Mouse (Mus musculus) common myeloid progenitor, adult 5-6 weeks (primary cell): ENCODE data around the gene Ccl8. TPM values are rescaled to one million over a fixed set of nuclear protein-coding genes. Genes with fewer than 3 reads are reported as not detected.

Experiments used
- ATAC-seq: replicated peaks from 2 replicates; pipeline ENCODE4 v1.8.0; 2016; ENCODE audit warnings: low read depth, mild to moderate bottlenecking, moderate TSS enrichment, inconsistent platforms; ENCODE audit not compliant: poor library complexity, severe bottlenecking
- total RNA-seq: library from RNA; stranded (forward); fragments of 200-1000, 187-1606 nt; gene quantifications from 2 replicates; pipeline ENCODE4 v1.2.3, GENCODE M21; 2017

Ccl8 gene
- not detected in 2 replicates for total RNA-seq

DNA sequence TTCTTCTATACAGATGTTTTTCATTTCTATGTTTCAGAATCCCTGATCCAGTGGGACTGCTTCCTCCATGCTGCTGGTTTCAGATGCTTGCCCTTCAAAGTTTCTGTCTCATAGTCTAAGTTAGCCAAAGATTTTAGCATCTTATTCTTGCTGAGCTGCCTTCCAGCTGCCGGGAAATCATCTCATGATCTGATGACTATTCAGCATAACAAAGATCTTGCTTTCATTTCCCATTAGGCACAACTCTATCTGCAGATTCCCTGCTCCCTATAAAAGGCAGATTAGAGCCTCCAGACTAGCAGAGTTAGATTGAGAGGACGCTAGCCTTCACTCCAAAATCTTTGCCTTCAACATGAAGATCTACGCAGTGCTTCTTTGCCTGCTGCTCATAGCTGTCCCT lies at the start of gene Ccl8:
Gene Ccl8, plus strand, starts transcription at position 301 of the 400 bp plus-strand sequence.
- ATAC-seq = no peak

DNA sequence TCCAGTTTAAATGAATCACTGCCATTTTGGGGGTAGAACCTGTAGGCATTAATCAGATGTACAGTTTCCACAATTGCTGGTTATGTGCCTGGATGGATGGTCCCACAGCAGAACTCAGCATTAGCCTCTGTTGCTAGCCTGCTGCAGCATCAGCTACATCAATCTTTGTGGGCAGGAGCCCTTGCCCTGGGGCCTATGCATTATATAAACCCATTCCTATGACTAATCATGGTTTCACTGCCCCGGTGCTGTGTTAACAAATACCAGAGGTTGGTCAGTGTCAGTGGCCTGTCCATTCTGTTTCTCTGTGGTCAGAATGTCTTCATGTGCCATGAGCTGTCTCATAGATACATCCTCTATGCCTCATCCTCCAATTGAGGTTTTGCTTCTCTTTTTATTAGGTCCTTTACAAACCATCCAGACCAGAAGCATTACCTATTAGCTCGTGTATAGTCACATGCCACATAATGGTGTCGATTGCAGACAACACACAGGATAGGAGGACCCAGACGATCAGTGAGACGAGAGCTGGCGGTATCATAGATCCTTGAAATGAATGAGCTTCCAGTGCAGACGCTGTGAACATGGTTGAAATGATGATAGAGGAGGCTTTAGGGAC lies 47.9 kb upstream of the Ccl8 start:
- no peak for ATAC-seq

DNA sequence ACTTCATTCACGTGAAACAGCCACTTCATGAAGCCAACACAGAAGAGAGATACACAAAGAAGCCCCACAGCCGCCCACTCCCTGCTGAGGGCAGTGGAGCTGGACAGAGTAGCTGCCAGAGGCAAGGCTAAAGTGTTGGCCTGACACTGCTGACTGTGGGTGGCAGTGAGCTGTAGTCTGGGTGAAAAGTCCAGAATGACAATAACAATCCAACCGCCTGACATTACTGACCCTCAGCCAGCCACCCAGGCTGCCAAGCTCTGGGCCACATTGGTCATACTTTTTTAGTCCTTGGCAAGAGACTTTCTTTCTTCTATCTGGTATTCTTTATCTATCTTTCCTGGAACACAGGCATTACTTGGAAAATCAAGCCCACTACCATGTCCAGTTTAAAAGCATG lies 43.9 kb upstream of the Ccl8 start:
- no peak for ATAC-seq

DNA sequence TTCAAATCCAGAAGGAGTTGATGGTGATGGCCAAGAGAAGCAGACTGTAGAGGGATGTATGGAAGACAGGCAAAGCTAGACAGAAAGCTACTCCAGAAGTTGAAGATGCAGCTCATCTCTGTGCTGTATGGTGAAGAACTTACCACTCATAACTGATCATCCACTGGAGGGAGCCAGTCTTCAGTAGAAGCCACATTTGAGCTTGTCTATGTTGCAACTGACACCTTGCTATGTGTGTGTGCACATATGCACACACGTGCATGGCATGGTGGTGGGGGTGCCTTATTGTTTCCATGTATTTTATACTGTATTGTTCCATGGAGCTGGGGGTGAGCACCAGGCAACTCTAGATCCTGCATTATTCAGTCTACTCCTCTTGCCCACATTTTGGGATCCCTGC lies 42.6 kb upstream of the Ccl8 start:
- ATAC-seq = no peak

DNA sequence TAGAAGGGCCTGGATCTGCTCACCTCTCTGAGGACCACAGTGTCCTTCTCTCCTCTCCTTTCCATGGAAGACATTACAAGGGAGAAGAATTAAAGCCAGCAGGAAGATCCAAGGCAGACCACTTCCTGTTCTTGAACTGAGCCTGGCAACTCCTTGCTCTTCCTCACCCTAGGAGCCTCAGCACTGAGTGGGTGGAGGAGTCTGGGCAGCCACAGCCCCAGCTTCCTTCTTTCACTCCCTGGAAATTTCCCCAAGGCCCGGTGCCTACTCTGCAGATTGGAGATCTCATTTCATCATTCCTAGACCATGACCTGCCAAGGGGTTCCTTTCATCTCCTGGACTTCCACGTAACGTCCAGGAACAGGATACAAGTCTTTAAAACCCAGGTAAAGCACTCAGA lies 42.0 kb upstream of the Ccl8 start:
- ATAC-seq = no peak

DNA sequence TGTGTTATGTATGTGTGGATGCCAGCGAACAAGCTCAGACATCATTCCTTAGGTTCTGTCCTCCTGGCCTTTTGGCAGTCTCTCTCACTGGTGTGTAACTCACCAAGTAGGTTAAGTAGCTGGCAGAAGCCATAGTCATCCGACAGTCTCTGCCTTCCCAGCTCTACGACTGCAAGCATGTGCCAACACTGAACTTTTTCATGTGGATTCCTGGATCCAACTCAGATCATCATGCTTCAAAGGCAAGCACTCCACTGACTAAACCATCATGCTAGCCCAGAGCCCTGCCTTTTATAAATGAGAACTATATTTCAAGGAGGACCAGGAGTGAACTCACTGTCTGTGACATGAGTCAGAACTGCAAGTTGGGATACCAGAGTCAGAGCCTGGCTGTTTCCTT lies 41.3 kb upstream of the Ccl8 start:
- no peak for ATAC-seq

DNA sequence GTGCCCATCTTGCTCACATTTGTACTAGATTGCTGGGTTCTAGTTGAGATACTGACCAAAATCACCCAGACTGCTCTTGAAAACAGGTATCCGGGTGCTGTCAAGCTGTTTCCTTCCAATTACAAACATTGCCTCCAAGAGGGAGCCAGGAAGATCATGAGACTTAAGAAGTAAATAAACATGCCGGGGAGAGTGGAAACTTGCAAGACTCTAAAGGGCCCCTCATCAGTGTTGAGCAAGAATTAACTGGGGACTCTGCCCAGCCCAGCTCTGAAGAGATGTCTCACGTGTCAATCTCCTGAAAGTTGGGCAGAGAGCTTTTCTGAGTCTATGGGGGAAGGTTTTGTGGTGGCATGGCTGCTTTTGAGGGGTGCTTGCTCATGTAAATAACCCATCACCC lies 38.0 kb upstream of the Ccl8 start:
- ATAC-seq = no peak

DNA sequence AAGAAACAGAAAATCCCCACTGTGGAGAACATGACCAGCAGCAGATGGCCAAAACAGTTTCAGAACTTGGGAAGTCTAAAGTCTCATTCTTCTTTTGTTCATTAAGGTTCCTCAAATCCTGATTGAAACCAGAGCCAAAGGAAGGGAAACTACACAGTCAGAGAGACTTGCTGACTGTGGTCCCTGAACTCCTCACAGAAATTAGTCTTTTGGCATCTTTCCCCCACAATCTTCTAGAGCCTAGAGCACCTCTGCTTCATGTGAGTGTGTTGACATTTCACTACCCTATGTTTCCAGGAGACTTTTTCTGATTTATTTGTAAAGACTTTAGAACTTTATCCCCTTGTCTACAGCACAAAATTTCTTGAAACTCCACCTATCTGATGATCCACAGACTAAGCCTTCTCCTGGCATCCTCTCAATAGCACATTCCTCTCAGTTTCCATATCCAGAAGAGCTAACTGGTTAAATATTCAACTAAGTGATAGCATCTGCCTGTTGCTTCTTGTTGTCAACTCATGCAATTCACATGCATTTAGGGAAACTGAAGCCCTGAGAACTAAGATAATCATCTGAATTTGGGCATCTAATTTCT lies 36.8 kb upstream of the Ccl8 start:
- ATAC-seq = no peak

DNA sequence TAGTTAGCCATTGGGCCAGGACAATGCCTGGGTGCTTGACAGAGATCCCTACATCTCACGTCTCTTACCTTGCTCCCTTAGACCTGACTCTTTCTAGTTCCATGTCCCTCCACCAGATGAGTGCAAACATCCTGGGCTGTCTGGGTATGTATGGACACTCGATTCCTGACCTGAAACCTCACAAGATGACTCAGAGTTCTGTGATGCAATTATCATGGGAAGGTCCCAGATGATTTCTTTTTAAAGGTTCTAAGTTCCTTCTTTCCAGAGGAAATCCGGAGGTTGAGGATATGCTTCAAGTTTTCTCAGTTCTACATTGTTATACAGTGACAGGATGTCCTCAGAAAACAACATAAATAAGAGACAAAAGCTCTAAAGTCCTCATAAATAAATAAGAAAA lies 34.1 kb upstream of the Ccl8 start:
- no peak for ATAC-seq

DNA sequence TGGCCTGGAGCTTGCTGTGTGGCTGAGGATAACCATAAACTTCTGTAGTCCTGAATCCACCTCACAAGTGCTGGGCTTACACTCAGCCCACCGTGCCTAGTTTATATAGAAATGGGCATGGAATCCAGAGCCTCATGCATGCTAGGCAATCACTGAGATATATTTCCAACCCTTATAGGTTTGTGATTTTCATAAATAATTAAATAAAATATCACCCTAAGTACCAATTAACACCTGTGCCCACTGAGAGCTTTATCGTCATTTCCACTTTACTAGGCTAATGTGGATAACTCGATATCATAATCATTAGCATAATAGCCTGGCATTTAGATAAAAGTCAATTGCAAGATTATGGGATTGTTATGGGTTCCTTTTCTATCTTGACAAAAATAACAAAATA lies 30.6 kb upstream of the Ccl8 start:
- ATAC-seq = no peak

DNA sequence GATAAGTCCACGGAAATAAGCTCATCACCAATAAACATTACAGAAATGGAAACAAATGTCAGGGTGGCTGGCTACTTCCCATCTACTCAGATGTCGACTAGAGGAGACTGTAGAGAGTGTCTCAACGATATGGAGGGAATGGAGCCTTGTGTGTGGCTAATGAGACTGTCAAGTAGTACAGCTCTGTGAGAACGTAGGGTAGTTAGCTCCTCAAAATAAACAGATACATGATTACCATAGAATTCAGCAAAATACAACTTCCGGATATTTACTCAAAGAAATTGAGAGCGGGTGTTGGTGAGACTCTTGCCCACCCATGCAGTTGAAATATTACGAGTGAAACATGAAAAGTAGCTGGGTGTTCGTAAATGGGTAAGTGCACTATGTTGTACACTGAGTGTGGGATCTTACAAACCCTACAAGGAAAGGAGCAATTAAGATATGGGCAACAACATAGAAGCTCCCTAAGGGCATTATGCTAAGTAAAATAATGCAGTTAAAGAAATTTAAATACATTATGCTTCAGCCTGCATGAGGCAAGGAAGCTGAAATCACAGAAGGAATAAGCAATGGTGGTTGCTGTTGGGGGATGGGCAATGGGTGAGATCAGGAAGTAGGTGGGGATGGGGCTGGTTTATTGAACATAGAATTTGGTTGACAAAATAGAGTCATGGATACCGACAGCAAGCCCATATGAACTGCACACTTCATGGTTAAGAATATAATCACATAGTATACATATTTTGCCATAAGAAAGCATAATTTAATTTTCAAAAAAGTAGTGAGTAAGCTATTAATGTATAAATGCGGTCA lies 15.3 kb upstream of the Ccl8 start:
- no peak for ATAC-seq

DNA sequence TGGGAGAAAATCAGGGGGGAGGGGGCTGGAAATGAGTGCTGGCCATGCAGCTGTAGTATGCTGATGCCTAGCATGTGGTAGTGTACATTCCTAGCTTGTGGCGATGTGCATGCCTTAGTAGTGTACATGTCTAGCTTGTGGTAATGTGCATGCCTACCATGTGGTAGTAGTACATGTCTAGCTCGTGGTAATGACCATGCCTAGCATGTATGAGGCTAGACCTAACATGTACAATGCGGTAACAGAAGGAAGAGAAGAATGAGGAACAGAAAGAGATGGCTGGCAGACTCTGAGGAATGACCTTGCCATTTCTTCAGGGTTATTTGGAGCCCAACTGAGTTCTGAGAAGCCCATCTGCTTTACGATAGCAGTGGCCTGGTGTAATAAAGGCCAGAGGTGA lies 13.9 kb upstream of the Ccl8 start:
- ATAC-seq = peak; percentile 15; the same call in 1 of the 2 replicates

DNA sequence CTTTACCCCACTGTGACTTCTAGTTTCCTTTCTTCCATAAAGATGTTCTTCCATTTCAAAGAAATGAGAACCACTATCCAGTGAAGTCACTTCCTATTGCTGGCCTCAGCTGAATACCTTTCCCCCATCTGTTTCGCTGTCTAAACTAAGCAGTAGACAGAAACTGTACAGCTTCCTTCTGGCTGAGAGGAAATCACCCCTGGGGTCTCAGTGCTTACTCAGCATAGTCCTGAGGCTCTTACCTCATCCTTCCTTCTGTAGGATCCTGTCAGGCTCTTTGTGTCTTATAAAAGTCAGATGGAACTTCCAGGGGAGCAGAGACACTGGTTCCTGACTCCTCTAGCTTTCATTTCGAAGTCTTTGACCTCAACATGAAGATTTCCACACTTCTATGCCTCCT lies 13.5 kb upstream of the Ccl8 start, which contains the start of gene Ccl12:
Gene Ccl12, plus strand, starts transcription at position 317 of the 400 bp plus-strand sequence.
- peak; percentile 42; the same call in 1 of the 2 replicates for ATAC-seq

DNA sequence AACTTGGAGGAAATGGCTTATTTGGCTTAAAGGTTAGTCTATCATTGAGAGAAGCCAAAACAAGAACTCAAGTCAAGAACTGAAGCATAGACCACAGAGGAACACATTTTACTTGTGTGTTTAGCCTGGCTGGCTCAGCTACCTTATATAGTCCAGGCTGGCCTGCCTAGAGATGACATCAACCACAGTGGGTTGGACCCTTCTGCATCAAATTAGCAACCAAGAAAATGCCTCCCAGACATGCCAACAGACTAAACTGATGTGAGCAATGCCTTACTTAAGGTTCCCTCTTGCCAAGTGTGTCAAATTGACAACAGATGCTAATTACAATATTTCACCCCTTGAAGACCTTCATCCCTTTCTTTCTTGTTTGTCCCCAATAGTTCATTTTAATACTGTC lies 5.4 kb upstream of the Ccl8 start:
- no peak for ATAC-seq

DNA sequence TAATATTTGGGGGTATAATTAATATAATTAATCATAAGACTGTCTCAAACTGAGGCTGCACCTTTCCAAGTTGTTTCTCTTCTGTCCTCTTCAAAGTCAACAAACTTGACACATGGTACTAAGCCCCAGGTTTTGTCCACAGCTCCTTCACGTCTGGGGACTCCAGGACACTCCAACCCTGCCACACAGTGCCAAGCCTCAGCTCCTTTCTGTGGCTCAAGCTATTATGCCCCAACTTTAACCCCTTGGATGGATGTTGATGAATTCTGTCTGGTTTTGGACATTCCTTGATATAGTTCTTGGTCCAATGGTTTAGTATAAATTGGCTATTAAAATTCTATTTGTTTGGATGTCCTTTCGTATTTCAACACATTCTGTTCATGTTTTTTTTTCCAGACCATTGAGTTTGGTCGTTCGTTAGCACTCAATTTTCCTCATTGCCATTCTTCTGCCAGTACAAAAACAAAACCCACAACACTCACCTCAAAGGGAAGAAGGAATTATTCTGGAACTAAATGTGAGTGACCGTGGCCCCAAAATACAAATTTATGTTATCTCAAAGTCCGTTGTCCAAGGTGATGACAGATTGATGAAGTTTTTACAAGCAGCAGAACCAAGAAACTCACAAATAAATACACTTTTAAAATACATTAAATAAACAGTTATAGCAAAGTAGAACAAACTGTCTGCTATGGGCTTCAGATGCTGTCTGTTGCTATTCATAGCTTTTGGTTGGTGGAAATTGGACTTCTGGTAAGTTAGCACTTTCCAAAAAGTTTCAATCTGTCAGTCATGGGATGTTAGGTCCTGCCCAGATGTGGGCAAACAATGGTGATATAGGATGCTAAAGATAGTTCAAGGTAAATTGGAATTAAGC lies 4.4 kb upstream of the Ccl8 start:
- ATAC-seq = no peak

DNA sequence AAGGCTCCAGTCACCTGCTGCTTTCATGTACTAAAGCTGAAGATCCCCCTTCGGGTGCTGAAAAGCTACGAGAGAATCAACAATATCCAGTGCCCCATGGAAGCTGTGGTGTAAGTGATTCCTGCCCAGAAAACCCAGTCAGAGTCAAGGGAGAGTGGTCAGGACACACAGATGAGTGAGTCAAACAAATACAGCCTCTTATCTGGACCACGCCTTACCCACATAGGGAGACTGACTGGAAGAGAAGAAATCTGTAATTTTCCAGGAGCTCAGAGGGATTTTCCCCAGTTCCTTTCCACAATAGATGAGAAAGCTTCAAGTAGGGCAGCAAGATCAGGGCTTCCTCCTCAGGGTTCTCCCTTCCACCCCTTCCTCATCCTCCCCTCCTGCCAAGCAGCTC lies 1.1 kb downstream of the Ccl8 start:
- ATAC-seq = no peak

DNA sequence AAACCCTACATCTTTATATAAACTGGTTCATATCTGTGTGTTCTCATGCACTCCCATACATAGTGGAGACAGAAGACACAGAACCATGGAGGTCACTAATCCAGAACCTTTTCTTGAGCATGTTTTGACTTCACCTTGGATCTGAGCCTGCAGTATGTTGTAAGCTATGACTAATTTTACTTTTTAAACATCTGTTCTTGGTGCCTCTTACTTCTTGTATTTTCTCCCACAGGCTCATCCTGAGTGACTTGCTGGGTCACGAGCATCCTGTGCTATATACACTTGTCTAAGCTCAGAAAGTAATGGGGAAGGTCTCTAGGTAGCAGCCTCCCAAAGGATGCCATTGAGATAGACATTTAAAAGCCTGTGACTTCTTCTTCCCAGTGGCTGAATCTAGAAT lies 18.0 kb downstream of the Ccl8 start:
- ATAC-seq = no peak

DNA sequence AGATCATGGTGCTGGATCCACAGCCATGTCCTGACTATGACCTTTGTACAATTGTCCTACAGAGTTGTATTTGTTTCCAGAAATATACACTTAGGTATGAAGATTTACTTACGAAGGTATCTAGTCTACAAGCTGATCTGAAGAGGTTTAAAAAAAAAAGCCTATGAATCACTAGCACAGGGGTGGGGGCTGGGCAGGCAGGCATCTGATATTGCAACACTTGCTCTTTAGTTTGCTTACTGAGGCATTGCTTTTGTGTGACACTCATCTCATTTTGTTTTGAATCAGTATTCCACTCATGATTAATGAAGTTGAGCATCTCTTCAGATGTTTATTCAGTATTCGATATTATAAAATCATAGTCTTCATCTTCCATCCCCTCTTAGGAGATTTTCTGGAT lies 21.2 kb downstream of the Ccl8 start:
- ATAC-seq = no peak

DNA sequence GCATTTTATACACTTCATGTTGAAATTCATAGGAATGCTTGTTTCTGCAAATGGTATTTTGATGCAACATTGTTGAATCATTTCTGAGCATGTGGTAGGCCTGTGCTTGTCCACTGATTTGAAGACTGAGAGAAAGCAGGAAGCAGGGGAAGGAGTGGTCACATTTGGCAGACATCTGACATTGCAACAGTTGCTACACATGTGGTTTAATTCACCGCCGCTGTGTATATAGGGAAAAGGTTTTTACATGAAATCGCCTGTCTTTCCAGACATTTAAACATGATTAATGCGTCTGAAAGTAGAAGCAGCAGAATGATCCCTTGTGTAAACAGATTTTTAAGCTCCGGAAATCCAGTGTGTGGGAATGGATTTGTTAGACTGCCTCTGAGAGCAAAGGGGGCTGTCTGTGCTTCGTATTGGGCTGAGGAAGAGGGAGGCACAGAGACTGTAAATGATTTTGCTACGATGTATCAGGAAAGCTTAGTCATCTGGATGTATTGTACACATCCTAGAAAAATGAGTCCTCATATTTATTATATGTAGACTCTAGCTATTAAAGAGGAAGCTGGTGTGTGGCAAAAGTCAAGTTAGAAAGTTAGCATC lies 24.6 kb downstream of the Ccl8 start:
- 0 out of 2 replicates have a peak, but pooled peaks have one; percentile 29 for ATAC-seq

DNA sequence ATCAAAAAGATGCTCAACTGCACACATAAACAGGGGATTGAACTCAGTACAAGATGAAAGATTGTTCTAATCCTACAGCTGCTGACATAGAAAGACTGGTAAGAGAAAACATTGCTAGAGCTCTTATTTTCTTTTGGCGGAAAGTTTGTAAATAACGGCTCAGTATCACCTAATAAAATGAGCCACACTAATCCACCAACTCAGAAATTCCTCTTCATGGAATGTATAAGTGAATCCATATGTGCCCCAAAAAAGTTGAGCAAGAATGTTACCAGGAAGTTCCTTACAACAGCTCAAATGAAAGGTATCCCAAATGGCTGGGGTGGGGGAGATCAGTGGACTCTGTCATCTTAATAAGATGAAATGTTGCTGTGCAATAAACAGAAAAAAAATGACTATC lies 44.1 kb downstream of the Ccl8 start:
- no peak for ATAC-seq
